Mouse (Mus musculus): ENCODE results near the gene Dgcr2. TPM values are rescaled to one million over a fixed set of nuclear protein-coding genes. Genes with fewer than 3 reads are reported as not detected.
A peak's percentile ranks its signal among the peaks of the same experiment; 100 is the strongest.

The Dgcr2 gene
- polyA plus RNA-seq, 1 experiment from 2014 or later = 110 TPM

- Histone ChIP-seq H3K9me3 (ENCODE audit: control insufficient read depth, low read length) (no peaks in the 10 kb centered on the region), H3K4me1 (replicated peaks; ENCODE audit: control insufficient read depth, insufficient read depth, low read length) (peaks cover 13% of the 10 kb centered on the region), H3K4me3 (replicated peaks; ENCODE audit: low read length) (no peak overlapping the region), H3K36me3 (ENCODE audit: control insufficient read depth, insufficient read depth) (no peaks in the 10 kb centered on the region), H3K27ac (ENCODE audit: low read length) (no peak overlapping the region), H3K4me2 (ENCODE audit: low read length) (no peak overlapping the region), H3K27me3 (replicated peaks; ENCODE audit: control insufficient read depth, insufficient read depth, low read length) (no peaks in the 10 kb centered on the region; the same call in 1 of the 2 replicates), H3K9ac (replicated peaks; ENCODE audit: low read depth, low read length) (no peak overlapping the region)
- ATAC-seq = no peak
- WGBS = 59% methylated on average over 5 of the region's 5 CpGs
These were observed 33.6 kb upstream of the Dgcr2 start for GRCm38 (mm10) chr16:17931906-17932460.

- ATAC-seq = no peak
- WGBS = 33% methylated on average over 2 of the region's 2 CpGs
- no peak overlapping the region for H3K27ac ChIP-seq (ENCODE audit: low read length)
- H3K4me2 ChIP-seq (ENCODE audit: low read length) = no peak overlapping the region
- no peak overlapping the region for H3K4me3 ChIP-seq (replicated peaks; ENCODE audit: low read length)
- no peaks in the 10 kb centered on the region for H3K9me3 ChIP-seq (ENCODE audit: control insufficient read depth, low read length)
- H3K27me3 ChIP-seq (replicated peaks; ENCODE audit: control insufficient read depth, insufficient read depth, low read length) = no peaks in the 10 kb centered on the region; the same call in 1 of the 2 replicates
- no peaks in the 10 kb centered on the region for H3K36me3 ChIP-seq (ENCODE audit: control insufficient read depth, insufficient read depth)
- no peak overlapping the region for H3K9ac ChIP-seq (replicated peaks; ENCODE audit: low read depth, low read length)
- peaks cover 20% of the 10 kb centered on the region for H3K4me1 ChIP-seq (replicated peaks; ENCODE audit: control insufficient read depth, insufficient read depth, low read length)
These were observed 31.3 kb upstream of the Dgcr2 start for GRCm38 (mm10) chr16:17929631-17930030.

- H3K4me1 ChIP-seq (replicated peaks; ENCODE audit: control insufficient read depth, insufficient read depth, low read length) = peaks cover 20% of the 10 kb centered on the region
- ATAC-seq = no peak; the same call in 1 of the 2 replicates
- 2% methylated on average over 2 of the region's 2 CpGs for WGBS
- no peaks in the 10 kb centered on the region for H3K9me3 ChIP-seq (ENCODE audit: control insufficient read depth, low read length)
- no peak overlapping the region for H3K4me3 ChIP-seq (replicated peaks; ENCODE audit: low read length)
- H3K27ac ChIP-seq (ENCODE audit: low read length) = no peak overlapping the region; the same call in 1 of the 2 replicates
- H3K27me3 ChIP-seq (replicated peaks; ENCODE audit: control insufficient read depth, insufficient read depth, low read length) = no peaks in the 10 kb centered on the region; the same call in 1 of the 2 replicates
- peak overlapping the region; percentile 91 for H3K4me2 ChIP-seq (ENCODE audit: low read length)
- H3K9ac ChIP-seq (replicated peaks; ENCODE audit: low read depth, low read length) = no peak overlapping the region
- no peaks in the 10 kb centered on the region for H3K36me3 ChIP-seq (ENCODE audit: control insufficient read depth, insufficient read depth)
These were observed 30.8 kb upstream of the Dgcr2 start for GRCm38 (mm10) chr16:17929211-17929610.

GRCm38 (mm10) chr16:17928627-17929104 lies 30.3 kb upstream of the Dgcr2 start:
- H3K27me3 ChIP-seq (replicated peaks; ENCODE audit: control insufficient read depth, insufficient read depth, low read length) = no peaks in the 10 kb centered on the region; the same call in 1 of the 2 replicates
- no peaks in the 10 kb centered on the region for H3K36me3 ChIP-seq (ENCODE audit: control insufficient read depth, insufficient read depth)
- H3K4me2 ChIP-seq (ENCODE audit: low read length) = peak overlapping the region; percentile 91
- peak overlapping the region; percentile 72 for H3K9ac ChIP-seq (replicated peaks; ENCODE audit: low read depth, low read length)
- peak; percentile 53 for ATAC-seq
- H3K4me3 ChIP-seq (replicated peaks; ENCODE audit: low read length) = peak overlapping the region; percentile 62
- H3K27ac ChIP-seq (ENCODE audit: low read length) = peak overlapping the region; percentile 85
- peaks cover 22% of the 10 kb centered on the region for H3K4me1 ChIP-seq (replicated peaks; ENCODE audit: control insufficient read depth, insufficient read depth, low read length)
- H3K9me3 ChIP-seq (ENCODE audit: control insufficient read depth, low read length) = no peaks in the 10 kb centered on the region
- 0% methylated on average over 9 of the region's 9 CpGs for WGBS

GRCm38 (mm10) chr16:17928087-17928580 lies 29.8 kb upstream of the Dgcr2 start, which contains the start of gene Slc25a1:
Slc25a1 (minus strand) TSS chr16:17928219.
- H3K27me3 ChIP-seq (replicated peaks; ENCODE audit: control insufficient read depth, insufficient read depth, low read length) = no peaks in the 10 kb centered on the region
- H3K9me3 ChIP-seq (ENCODE audit: control insufficient read depth, low read length) = no peaks in the 10 kb centered on the region
- H3K36me3 ChIP-seq (ENCODE audit: control insufficient read depth, insufficient read depth) = no peaks in the 10 kb centered on the region
- peak within 1 kb of the TSS; percentile 62 for H3K4me3 ChIP-seq (replicated peaks; ENCODE audit: low read length)
- peaks cover 26% of the 10 kb centered on the region for H3K4me1 ChIP-seq (replicated peaks; ENCODE audit: control insufficient read depth, insufficient read depth, low read length)
- ATAC-seq = peak; percentile 81
- peak within 1 kb of the TSS; percentile 72 for H3K9ac ChIP-seq (replicated peaks; ENCODE audit: low read depth, low read length)
- WGBS = under 1% methylated on average over 47 of the region's 47 CpGs
- H3K27ac ChIP-seq (ENCODE audit: low read length) = peak within 1 kb of the TSS; percentile 85
- peak within 1 kb of the TSS; percentile 91 for H3K4me2 ChIP-seq (ENCODE audit: low read length)

- peak overlapping the region; percentile 85 for H3K27ac ChIP-seq (ENCODE audit: low read length)
- whole genome bisulfite sequencing = 2% methylated on average over 69 of the region's 72 CpGs
- no peaks in the 10 kb centered on the region for H3K36me3 ChIP-seq (ENCODE audit: control insufficient read depth, insufficient read depth)
- H3K27me3 ChIP-seq (replicated peaks; ENCODE audit: control insufficient read depth, insufficient read depth, low read length) = no peaks in the 10 kb centered on the region
- H3K4me1 ChIP-seq (replicated peaks; ENCODE audit: control insufficient read depth, insufficient read depth, low read length) = peaks cover 29% of the 10 kb centered on the region
- H3K4me2 ChIP-seq (ENCODE audit: low read length) = peak overlapping the region; percentile 91
- peak; percentile 30 for ATAC-seq
- H3K9me3 ChIP-seq (ENCODE audit: control insufficient read depth, low read length) = no peaks in the 10 kb centered on the region
- H3K9ac ChIP-seq (replicated peaks; ENCODE audit: low read depth, low read length) = peak overlapping the region; percentile 72
- H3K4me3 ChIP-seq (replicated peaks; ENCODE audit: low read length) = peak overlapping the region; percentile 62
These were observed 29.2 kb upstream of the Dgcr2 start for GRCm38 (mm10) chr16:17927351-17928082.

- peaks cover 6% of the 10 kb centered on the region for H3K27me3 ChIP-seq (replicated peaks; ENCODE audit: control insufficient read depth, insufficient read depth, low read length)
- peak overlapping the region; percentile 82 for H3K4me3 ChIP-seq (replicated peaks; ENCODE audit: low read length)
- no peaks in the 10 kb centered on the region for H3K9me3 ChIP-seq (ENCODE audit: control insufficient read depth, low read length)
- no peaks in the 10 kb centered on the region for H3K36me3 ChIP-seq (ENCODE audit: control insufficient read depth, insufficient read depth)
- H3K4me2 ChIP-seq (ENCODE audit: low read length) = peak overlapping the region; percentile 99
- H3K9ac ChIP-seq (replicated peaks; ENCODE audit: low read depth, low read length) = peak overlapping the region; percentile 81
- peaks cover 33% of the 10 kb centered on the region for H3K4me1 ChIP-seq (replicated peaks; ENCODE audit: control insufficient read depth, insufficient read depth, low read length)
- peak overlapping the region; percentile 90 for H3K27ac ChIP-seq (ENCODE audit: low read length)
- ATAC-seq = peak; percentile 7
- 0% methylated on average over 14 of the region's 14 CpGs for WGBS
These were observed 23.8 kb upstream of the Dgcr2 start for GRCm38 (mm10) chr16:17922163-17922538.

GRCm38 (mm10) chr16:17921325-17922162 lies 23.2 kb upstream of the Dgcr2 start:
- Histone ChIP-seq H3K27me3 (replicated peaks; ENCODE audit: control insufficient read depth, insufficient read depth, low read length) (peaks cover 12% of the 10 kb centered on the region), H3K9me3 (ENCODE audit: control insufficient read depth, low read length) (no peaks in the 10 kb centered on the region), H3K27ac (ENCODE audit: low read length) (peak overlapping the region; percentile 90), H3K4me1 (replicated peaks; ENCODE audit: control insufficient read depth, insufficient read depth, low read length) (peaks cover 26% of the 10 kb centered on the region), H3K9ac (replicated peaks; ENCODE audit: low read depth, low read length) (peak overlapping the region; percentile 85), H3K36me3 (ENCODE audit: control insufficient read depth, insufficient read depth) (no peaks in the 10 kb centered on the region), H3K4me2 (ENCODE audit: low read length) (peak overlapping the region; percentile 99), H3K4me3 (replicated peaks; ENCODE audit: low read length) (peak overlapping the region; percentile 82)
- peak; percentile 94 for ATAC-seq
- WGBS = 1% methylated on average over 46 of the region's 47 CpGs
